Mouse (Mus musculus) left cerebral cortex, postnatal 14 days (tissue): ENCODE results near the gene Smpdl3a. TPM values are rescaled to one million over a fixed set of nuclear protein-coding genes. Genes with fewer than 3 reads are reported as not detected.

Experiments used
- DNase-seq, 2 experiments: peaks; one replicate each; pipeline ENCODE4 v3.0.0; 2021 to 2022; ENCODE audit warnings: low spot score in 2 of 2, mixed read lengths in 1 of 2
- intact Hi-C: fragments of 180-260 bp; cut with DNase I; formaldehyde crosslinking; loops from one replicate; pipeline ENCODE4 v1.15.1; 2025
- long read RNA-seq, 2 experiments: library from polyadenylated mRNA; stranded (forward); transcript quantifications; one replicate each; pipeline ENCODE4 v2.0.0; 2021
- total RNA-seq, 2 experiments: library from RNA; stranded (reverse); gene quantifications; 2 replicates each; pipeline ENCODE4 v1.2.3; 2021

The Smpdl3a gene
- total RNA-seq = 10 to 100 TPM; 22.6 to 24.8 TPM
- long read RNA-seq, experiment 1, transcript Smpdl3a-201 (8 exons, 1,961 nt) = major isoform, 33 of 42 reads
- long read RNA-seq, experiment 1, partial matches to known transcripts = 2 of 42 reads
- long read RNA-seq, experiment 1, other reads (novel, unspliced or antisense) = 7 of 42 reads
- long read RNA-seq, experiment 2, transcript Smpdl3a-201 (8 exons, 1,961 nt) = major isoform, 21 of 25 reads
- long read RNA-seq, experiment 2, partial matches to known transcripts = 1 of 25 reads
- long read RNA-seq, experiment 2, other reads (novel, unspliced or antisense) = 3 of 25 reads

GRCm38 (mm10) chr10:57794018-57794417 lies at the start of gene Smpdl3a:
TSS of gene Smpdl3a (plus strand) at chr10:57794335.
- DNase-seq = no peak
- intact Hi-C loops = no loop called here

DNA sequence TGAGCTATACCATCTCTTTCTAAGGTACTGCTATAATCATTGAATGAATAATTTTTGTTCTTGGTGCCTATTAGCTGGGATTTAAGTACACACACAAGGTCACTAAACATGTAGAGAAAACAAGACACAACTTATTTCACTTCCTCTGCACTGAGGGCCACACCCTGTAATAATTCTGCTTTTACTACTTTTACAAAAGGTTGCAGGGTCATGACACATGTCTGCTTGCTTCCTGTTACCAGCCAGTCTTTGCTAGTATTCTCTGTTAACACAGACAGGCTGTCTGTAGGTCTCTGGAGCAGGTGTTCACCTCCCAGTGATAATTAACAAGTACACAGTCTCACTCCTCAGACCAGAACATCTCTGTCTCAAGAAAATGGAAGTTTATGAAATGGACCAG lies 48.7 kb upstream of the Smpdl3a start:
- intact Hi-C loops = loop anchor here (10.0 kb wide), 2 partner anchors 281 to 509 kb away; partner anchors contain the start of gene Gcc2

GRCm38 (mm10) chr10:57747127-57747526 lies 47.0 kb upstream of the Smpdl3a start:
- DNase-seq = no peak
- intact Hi-C loops = loop anchor here (10.0 kb wide), 2 partner anchors 282 to 508 kb away; partner anchors contain the start of gene Gcc2

More for the DNA sequence above, 48.7 kb upstream of the Smpdl3a start:
- no peak for DNase-seq

DNA sequence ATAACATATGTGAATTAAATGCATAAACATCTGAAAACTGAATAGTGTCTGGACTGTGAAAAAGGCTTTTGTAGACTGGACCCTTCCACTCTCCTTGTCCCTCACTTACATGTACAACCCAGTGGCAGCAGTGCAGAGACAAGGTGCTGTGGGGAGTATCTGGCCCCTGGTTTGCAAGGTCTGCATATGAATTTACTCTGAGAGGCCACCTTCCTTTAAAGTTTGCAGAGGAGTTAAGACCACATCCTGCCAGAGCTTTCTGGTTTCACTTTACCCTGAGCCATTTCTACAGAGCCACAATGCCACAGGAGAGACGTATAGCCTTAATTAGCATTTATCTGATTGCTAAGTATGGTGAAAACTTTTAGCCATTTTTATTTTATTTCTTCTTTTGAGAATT lies 40.8 kb upstream of the Smpdl3a start:
- no peak for DNase-seq
- intact Hi-C loops = no loop called here

DNA sequence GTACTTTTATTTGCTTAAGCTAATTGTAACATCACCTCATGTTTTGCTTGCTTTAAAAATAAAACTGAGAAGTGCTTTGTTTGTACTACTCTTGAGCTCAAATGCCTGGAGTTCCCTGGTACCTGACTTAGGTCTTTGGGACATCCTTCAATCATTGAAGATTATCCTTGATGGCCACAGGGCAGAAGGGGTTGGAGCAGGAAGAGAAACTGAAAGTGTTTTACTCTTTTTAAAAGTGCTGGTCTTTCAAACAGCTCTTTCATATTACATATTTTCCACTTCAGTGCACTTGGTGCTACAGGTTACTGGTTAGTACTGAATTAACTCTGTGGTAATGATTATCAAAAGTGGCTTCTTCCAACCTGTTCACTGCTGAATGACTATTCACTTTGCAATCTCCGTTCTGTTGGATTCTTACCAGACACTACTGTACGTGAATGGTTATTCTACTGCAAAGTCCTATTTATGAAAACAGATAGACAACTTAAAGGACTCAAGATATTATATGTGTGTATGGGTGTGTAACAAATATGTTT lies 38.9 kb upstream of the Smpdl3a start:
- no peak for DNase-seq
- intact Hi-C loops = no loop called here

GRCm38 (mm10) chr10:57758999-57759398 lies 35.1 kb upstream of the Smpdl3a start:
- no peak for DNase-seq
- intact Hi-C loops = no loop called here

GRCm38 (mm10) chr10:57760694-57761093 lies 33.4 kb upstream of the Smpdl3a start:
- DNase-seq = no peak
- intact Hi-C loops = no loop called here

DNA sequence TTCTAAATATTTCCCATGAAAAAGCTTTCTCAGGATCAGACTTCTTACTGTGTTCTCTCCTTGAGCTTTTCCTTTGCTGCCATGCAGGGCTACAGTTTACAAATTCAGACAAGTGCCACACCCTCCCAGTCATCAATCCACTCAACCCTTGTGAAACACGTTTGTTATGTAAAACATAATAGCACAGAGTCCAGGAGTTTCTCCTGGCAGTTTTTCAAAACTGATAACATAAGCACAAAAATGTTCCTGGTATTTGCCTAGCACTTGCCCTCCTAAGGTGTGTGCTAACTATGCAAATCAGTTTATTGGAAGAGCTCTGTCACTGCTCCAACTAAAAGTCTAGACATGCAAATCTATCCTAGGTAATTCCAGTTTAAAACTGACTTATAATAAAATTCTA lies 31.1 kb upstream of the Smpdl3a start:
- no peak for DNase-seq
- intact Hi-C loops = no loop called here

- peak; percentile 34 to 76 for DNase-seq
- intact Hi-C loops = no loop called here
Observed at GRCm38 (mm10) chr10:57783289-57784130, 10.6 kb upstream of the Smpdl3a start.

- intact Hi-C loops = no loop called here
- DNase-seq = peak; percentile 84 to 94
Observed at GRCm38 (mm10) chr10:57784131-57784875, 9.8 kb upstream of the Smpdl3a start.

GRCm38 (mm10) chr10:57784876-57785150 lies 9.3 kb upstream of the Smpdl3a start, which contains the start of gene Fabp7:
TSS of gene Fabp7 (plus strand) at chr10:57784881.
- intact Hi-C loops = no loop called here
- no peak for DNase-seq

DNA sequence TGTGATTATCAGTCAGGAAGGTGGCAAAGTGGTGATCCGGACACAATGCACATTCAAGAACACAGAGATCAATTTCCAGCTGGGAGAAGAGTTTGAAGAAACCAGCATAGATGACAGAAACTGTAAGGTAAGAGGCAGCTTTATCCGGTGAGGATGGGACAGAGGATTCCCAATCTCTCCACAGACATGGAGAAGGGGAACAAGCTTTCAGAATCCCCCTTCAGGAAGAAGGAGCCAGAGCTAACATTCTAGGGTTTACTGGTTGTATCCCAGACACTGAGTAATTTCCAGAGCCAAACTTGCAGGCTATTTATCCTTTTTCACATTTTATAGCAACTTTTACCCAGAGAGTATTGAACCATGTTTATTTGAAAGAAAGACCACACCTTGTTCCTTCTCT lies 8.6 kb upstream of the Smpdl3a start:
- DNase-seq = no peak
- intact Hi-C loops = no loop called here

DNA sequence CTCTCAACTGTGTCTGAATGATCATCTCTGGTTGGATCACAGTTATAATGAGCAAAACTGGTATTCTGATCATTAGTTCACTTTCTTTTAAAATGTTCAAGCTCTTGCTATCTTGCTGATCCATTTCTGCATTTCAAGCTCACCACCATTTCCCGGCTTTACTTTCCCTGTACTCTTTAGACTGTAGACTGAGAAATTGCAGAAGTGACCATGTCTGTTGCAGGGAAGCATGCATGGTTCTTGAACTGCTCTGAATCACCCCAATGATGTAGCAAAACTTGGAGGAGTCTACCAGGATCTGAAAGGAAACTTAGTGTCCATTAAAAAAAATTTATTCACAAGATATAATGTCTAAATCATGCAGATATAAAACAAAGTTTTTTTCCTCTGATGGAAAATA lies 1.2 kb upstream of the Smpdl3a start:
- no peak for DNase-seq
- intact Hi-C loops = no loop called here

DNA sequence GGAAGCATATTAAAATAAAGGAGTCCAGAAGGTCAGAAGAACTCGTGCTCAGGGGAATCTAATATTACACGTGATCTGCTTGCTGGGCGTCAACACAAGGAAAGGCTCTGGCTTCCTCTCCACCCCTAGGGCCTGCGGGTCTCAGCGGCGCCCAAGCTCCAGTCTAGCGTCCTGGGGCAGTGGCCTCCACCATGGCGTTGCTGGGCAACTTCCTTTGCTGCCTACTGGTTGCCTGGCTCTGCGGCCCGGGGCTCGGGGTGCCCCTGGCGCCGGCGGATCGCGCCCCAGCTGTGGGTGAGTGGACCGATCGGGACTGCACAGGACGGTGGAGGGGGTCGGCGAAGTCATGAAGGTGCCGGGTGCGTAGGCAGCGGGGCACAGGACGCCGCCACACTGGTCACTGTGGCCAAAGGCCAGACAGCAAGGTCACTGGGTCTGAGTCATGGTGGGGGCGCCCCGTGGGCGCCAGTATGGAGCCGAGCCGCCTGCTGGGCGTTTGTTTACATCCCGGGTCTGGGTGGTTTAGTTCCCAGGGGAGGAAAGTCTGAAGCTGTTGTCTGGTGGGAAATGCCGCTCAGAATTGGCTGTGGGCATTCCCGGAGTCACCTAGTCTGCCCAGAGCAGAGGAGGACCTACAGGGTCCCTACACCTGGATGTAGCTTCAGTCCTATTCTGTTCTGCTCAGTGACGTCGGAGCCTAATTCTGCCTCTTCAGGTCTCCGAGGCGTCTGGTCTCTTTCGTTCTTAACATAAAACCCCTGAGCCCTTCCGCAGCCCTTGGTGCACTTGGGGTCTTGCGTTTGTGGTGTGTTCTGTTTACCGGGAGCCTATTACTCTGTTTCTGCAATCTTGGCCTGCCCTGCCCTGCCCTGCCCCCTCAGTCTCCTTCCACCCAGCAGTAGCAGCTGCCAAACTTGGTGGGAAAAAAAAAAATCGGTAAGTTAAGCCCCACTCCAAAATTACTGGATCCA lies 641 bp downstream of the Smpdl3a start:
- intact Hi-C loops = loop anchor here (5.0 kb wide), 1 partner anchor 43 kb away; no protein-coding TSS in a partner anchor
- peak; percentile 13 to 15 for DNase-seq

GRCm38 (mm10) chr10:57795542-57795941 lies 1.4 kb downstream of the Smpdl3a start:
- no peak for DNase-seq
- intact Hi-C loops = loop anchor here (5.0 kb wide), 1 partner anchor 42 kb away; no protein-coding TSS in a partner anchor

GRCm38 (mm10) chr10:57796057-57796456 lies 1.9 kb downstream of the Smpdl3a start:
- intact Hi-C loops = loop anchor here (1.0 to 5.0 kb wide), 2 partner anchors 41 to 53 kb away; no protein-coding TSS in a partner anchor
- DNase-seq = peak; percentile 15 to 19

GRCm38 (mm10) chr10:57799486-57799885 lies 5.4 kb downstream of the Smpdl3a start:
- DNase-seq = no peak
- intact Hi-C loops = loop anchor here (5.0 kb wide), 1 partner anchor 38 kb away; no protein-coding TSS in a partner anchor

GRCm38 (mm10) chr10:57807754-57808153 lies 13.6 kb downstream of the Smpdl3a start:
- DNase-seq = no peak
- intact Hi-C loops = no loop called here
